Mouse (Mus musculus) erythroblast, embryonic 14.5 days (primary cell): ENCODE measurements around the gene Gm498.

Source experiments
- GATA1 ChIP-seq: IDR thresholded peaks from 2 replicates; pipeline ENCODE4 v1.6.1; 2012; ENCODE audit warnings: low read length, inconsistent platforms, mixed read lengths
- TAL1 ChIP-seq: IDR thresholded peaks from 3 replicates; pipeline ENCODE4 v1.6.1; 2012; ENCODE audit warnings: low read length, inconsistent platforms, mixed read lengths

DNA sequence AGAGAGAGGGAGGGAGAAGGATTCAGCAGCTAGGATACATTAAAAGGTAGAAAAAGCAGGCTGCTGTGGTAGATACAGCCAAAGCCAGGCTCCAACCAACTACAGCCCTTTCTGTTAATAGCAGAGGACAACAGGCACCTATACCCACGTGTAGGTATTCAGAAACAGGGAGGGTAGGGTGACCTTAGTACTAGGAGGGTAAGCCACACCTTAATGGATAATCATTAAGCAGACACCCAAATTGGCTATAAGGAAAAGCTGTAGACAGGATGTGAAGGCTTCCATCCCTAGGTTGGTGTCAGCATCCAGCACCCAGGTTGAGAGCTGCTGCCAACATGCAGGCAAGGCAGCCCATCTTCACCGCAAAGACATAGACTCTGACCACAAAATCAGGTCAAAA is 45.4 kb upstream of the Gm498 start:
- TF ChIP-seq GATA1 (no peak), TAL1 (no peak)
